Mouse (Mus musculus): Measurements from ENCODE around the gene Sdhaf2.

DNA sequence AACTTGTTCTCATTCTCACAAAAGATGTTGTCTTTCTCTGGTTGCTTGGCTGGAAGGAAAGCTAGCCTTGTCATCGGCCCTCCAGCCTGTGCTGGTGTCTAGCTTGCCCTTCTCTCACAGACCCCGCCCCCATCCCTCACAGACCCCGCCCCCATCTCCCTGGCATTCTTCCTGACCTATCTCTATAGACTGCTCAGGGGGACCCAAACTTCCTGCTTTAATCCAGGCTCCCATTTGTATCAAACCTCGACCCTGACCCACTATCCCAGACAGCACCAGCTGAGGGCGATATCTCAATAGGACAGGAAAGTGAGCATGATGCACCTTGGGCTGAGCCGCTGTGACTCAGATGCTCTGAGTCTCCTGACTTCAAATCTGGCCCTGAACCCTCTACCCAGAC lies 52.2 kb downstream of the Sdhaf2 start:
- TF ChIP-seq CTCF (IDR thresholded peaks at IDR 0.05 in 2 of 3, conservative IDR thresholded peaks at IDR 0.05 in 1 of 3; ENCODE audit: control insufficient read depth in 1 of 3, insufficient read depth in 1 of 3, low read depth in 2 of 3, low read length in 3 of 3, poor library complexity in 1 of 3, severe bottlenecking in 1 of 3) (no peak), RAD21 (IDR thresholded peaks at IDR 0.05; ENCODE audit: low read depth, low read length) (no peak), BHLHE40 (IDR thresholded peaks at IDR 0.05; ENCODE audit: borderline replicate concordance, low read depth, low read length) (no peak), ZNF384 (IDR thresholded peaks at IDR 0.05; ENCODE audit: low read depth, low read length) (no peak)

Measured in MEL (cell line).